In genomic region chr5:23677072-23677453, GRCm38 (mm10) we compare ENCODE assay signal across 16 mouse cellular contexts.
"Had no signal": no experiment of that assay in that cellular context is flagged by ENCODE, and none has a peak within 500 bp of the region (broad histone marks: within the 10 kb centered on the region; RNA-seq: fewer than 3 reads in every experiment).

No protein-coding gene starts in this region.

- H3K9me3 ChIP-seq: kidney, embryonic 15.5 days; liver, embryonic 13.5 days; megakaryocyte, embryonic 14.5 days; midbrain, embryonic 13.5 days; neural tube, embryonic 13.5 days had no signal

- H3K27me3 ChIP-seq: kidney, embryonic 15.5 days; midbrain, embryonic 13.5 days; neural tube, embryonic 13.5 days had no signal

- H3K27ac ChIP-seq: kidney, embryonic 15.5 days; liver, embryonic 13.5 days; macrophage had no signal

- DNase-seq: kidney, adult 11 months; kidney, adult 8-10 months; kidney, postnatal 10 days; kidney, postnatal 4 days; layer of hippocampus, adult 9-11 months; layer of hippocampus, postnatal 36 days; liver, embryonic 13.5 days; lung, adult 2 months; lung, postnatal 14 days; thymus, adult 18-20 months; thymus, postnatal 36 days had no signal

- H3K36me3 ChIP-seq: kidney, embryonic 15.5 days; liver, embryonic 13.5 days; midbrain, embryonic 13.5 days; neural tube, embryonic 13.5 days had no signal

- H3K9ac ChIP-seq: liver, embryonic 13.5 days had no signal
